Mouse (Mus musculus) liver, postnatal 0 days (tissue): Measurements from ENCODE around the gene Exo5.

Experiments used
- CTCF ChIP-seq: sonication (generic); IDR thresholded peaks from 2 replicates; pipeline ENCODE4 v1.5.1; 2016; ENCODE audit warnings: antibody characterized with exemption, low read depth
- EP300 ChIP-seq: IDR thresholded peaks from 2 replicates; pipeline ENCODE4 v1.6.1; 2016; ENCODE audit warnings: antibody characterized with exemption, low read depth, mild to moderate bottlenecking

DNA sequence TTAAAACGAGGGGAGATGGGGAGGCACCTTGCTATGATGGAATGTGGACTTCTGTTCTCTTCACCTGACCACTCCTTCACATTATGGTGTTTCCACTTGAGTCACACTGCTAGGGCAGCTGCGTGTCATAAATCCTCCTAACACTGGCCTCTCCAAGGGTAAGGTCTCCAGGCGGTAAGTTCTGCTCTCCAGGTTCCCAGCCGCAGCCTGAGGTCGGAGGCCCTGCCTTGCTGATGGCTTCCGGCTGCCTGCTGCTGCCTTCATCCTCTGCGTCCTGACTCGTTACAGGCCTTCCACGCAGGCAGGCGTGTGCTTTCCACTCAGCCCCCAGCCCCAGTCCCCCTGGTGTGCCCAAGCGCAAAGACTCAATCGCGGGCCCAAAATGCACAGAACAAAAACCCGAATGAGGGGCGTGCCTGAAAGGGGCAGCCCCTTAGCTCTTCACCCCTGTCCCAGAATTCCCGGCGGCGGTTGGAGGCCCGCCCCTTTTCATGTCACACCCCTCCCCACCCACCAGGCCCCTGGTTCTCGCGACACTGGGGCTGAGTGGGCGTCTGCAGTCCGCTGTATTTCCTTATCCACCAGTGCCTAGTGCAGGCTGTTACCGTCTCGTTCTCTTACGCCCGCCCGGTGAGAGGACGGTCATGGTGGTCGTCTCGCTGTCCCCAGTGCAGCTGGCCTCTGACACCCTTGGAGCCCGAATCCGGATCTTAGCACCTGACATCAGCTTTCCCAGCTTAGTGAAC is at the start of gene Exo5:
- no peak for TF ChIP-seq CTCF
- TF ChIP-seq EP300: peak; percentile 82; the same call in 1 of the 2 replicates
